Mouse (Mus musculus): ENCODE measurements at regions not wholly inside any gene's neighbourhood (a gene's known extent, or its start where the extent isn't known, plus 50 kb on each side); places are given as distances from the start of the nearest gene placed in this dataset.
"Not testable (repeated sequence)": the region's sequence is repeated elsewhere in the genome, so short reads cannot be mapped to it uniquely, and the experiment has no call there.

GRCm38 (mm10) chr6:143437367-143438271, 270.6 kb downstream of the Etnk1 start:
- DNase-seq (ENCODE audit: low read depth): no peak

GRCm38 (mm10) chr6:143438272-143438591, 271.2 kb downstream of the Etnk1 start:
- no peak for DNase-seq (ENCODE audit: low read depth)

- DNase-seq (ENCODE audit: low read depth): no peak
Observed at GRCm38 (mm10) chr6:143439484-143439883, 272.5 kb downstream of the Etnk1 start.

GRCm38 (mm10) chr6:143440237-143440950, 273.4 kb downstream of the Etnk1 start:
- no peak for DNase-seq (ENCODE audit: low read depth)

- no peak for DNase-seq (ENCODE audit: low read depth)
Observed at GRCm38 (mm10) chr6:143442361-143442760, 275.3 kb downstream of the Etnk1 start.

- no peak for DNase-seq (ENCODE audit: low read depth)
Observed at GRCm38 (mm10) chr6:143443446-143443845, 276.4 kb downstream of the Etnk1 start.

- DNase-seq (ENCODE audit: low read depth): peak; percentile 12
Observed at GRCm38 (mm10) chr6:143444782-143445181, 277.8 kb downstream of the Etnk1 start.

GRCm38 (mm10) chr6:143445834-143446552, 279.0 kb downstream of the Etnk1 start:
- DNase-seq (ENCODE audit: low read depth): no peak

GRCm38 (mm10) chr6:143447060-143447459, 280.0 kb downstream of the Etnk1 start:
- DNase-seq (ENCODE audit: low read depth): no peak

- DNase-seq (ENCODE audit: low read depth): no peak
Observed at GRCm38 (mm10) chr6:143449071-143449470, 282.1 kb downstream of the Etnk1 start.

- DNase-seq (ENCODE audit: low read depth): no peak
Observed at GRCm38 (mm10) chr6:143451869-143452268, 284.8 kb downstream of the Etnk1 start.

- no peak for DNase-seq (ENCODE audit: low read depth)
Observed at GRCm38 (mm10) chr6:143454695-143455218, 287.7 kb downstream of the Etnk1 start.

- DNase-seq (ENCODE audit: low read depth): no peak
Observed at GRCm38 (mm10) chr6:143464907-143465537, 298.0 kb downstream of the Etnk1 start.

- DNase-seq (ENCODE audit: low read depth): not testable (repeated sequence)
Observed at GRCm38 (mm10) chr6:143472676-143473075, 305.7 kb downstream of the Etnk1 start.

- DNase-seq (ENCODE audit: low read depth): no peak
Observed at GRCm38 (mm10) chr6:143474396-143474795, 307.4 kb downstream of the Etnk1 start.

GRCm38 (mm10) chr6:143475296-143475695, 308.3 kb downstream of the Etnk1 start:
- DNase-seq (ENCODE audit: low read depth): no peak

GRCm38 (mm10) chr6:143477396-143477795, 310.4 kb downstream of the Etnk1 start:
- DNase-seq (ENCODE audit: low read depth): no peak

GRCm38 (mm10) chr6:143479239-143479638, 312.2 kb downstream of the Etnk1 start:
- DNase-seq (ENCODE audit: low read depth): no peak

GRCm38 (mm10) chr6:143479701-143480388, 312.8 kb downstream of the Etnk1 start:
- DNase-seq (ENCODE audit: low read depth): peak; percentile 13

GRCm38 (mm10) chr6:143482272-143482671, 315.3 kb downstream of the Etnk1 start:
- DNase-seq (ENCODE audit: low read depth): no peak

GRCm38 (mm10) chr6:143482868-143483267, 315.8 kb downstream of the Etnk1 start:
- DNase-seq (ENCODE audit: low read depth): no peak

Measured in fibroblast of lung, adult 2 months (primary cell).